Mouse (Mus musculus): ENCODE measurements at regions not wholly inside any gene's neighbourhood (a gene's known extent, or its start where the extent isn't known, plus 50 kb on each side); places are given as distances from the start of the nearest gene placed in this dataset.

DNA sequence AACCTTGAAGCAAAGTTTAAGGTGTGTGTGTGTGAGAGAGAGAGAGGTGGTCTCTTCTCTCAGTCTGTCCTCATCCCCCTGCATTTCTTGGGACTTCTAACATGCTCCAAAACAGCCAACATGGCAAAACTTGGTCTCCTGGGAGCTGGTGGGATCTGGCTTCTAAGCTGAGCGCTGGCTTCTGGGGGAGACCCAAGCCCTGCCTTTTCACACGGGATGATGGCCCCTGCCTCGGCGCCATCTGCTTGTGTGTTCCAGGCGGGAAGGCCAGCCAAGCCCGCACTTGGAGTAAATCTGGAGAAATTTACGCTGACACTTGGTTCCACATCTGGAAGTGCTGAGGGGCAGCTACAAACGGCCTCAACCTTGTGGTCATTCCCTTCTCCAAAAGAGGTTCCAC lies 155.6 kb downstream of the Chic2 start:
- TF ChIP-seq CTCF (IDR thresholded peaks at IDR 0.05) (no peak), EP300 (IDR thresholded peaks at IDR 0.05) (no peak)
